Mouse (Mus musculus) brain, embryonic 14.5 days (tissue): ENCODE results near the gene Ptrh1.

Experiments
- CTCF ChIP-seq: fragments of 200-500 bp; IDR thresholded peaks from 2 replicates; pipeline ENCODE4 v1.5.1; 2012; ENCODE audit warnings: inconsistent platforms, mild to moderate bottlenecking, moderate library complexity, borderline replicate concordance; ENCODE audit not compliant: insufficient read depth, insufficient read length; ENCODE audit errors: extremely low read depth
- POLR2A ChIP-seq: fragments of 200-500 bp; IDR thresholded peaks from 2 replicates; pipeline ENCODE4 v1.6.1; 2012; ENCODE audit warnings: mild to moderate bottlenecking, inconsistent platforms, borderline replicate concordance; ENCODE audit not compliant: poor library complexity, insufficient read depth, insufficient read length, severe bottlenecking; ENCODE audit errors: extremely low read depth

- TF ChIP-seq POLR2A (no peak), CTCF (no peak)
Measured at GRCm38 (mm10) chr2:32734480-32734879, 41.1 kb upstream of the Ptrh1 start.
